Mouse (Mus musculus): Measurements from ENCODE around the gene Fam149a.

- TF ChIP-seq CTCF (IDR thresholded peaks at IDR 0.05; ENCODE audit: insufficient read depth, low read depth, low read length) (no peak), POLR2A (IDR thresholded peaks at IDR 0.05; ENCODE audit: insufficient read depth, low read depth, low read length) (no peak)
Observed at GRCm38 (mm10) chr8:45374071-45374470, 8.0 kb downstream of the Fam149a start.

Data from olfactory bulb, adult 2 months (tissue).